Mouse (Mus musculus): ENCODE results near the gene Heyl. TPM values are rescaled to one million over a fixed set of nuclear protein-coding genes. Genes with fewer than 3 reads are reported as not detected.

Gene Heyl
- total RNA-seq, 2 experiments from 2014 or later: 6.4 to 7.1 TPM

Other genes starting within 250 kb of the Heyl start
- gene Mycl, start 237.9 kb upstream of the Heyl start, total RNA-seq (2021): 10 to 100 TPM; 20.6 to 23.4 TPM
- 10 to 100 TPM; 22.8 to 22.9 TPM for gene Trit1, start 217.0 kb upstream of the Heyl start, total RNA-seq (2021)
- gene Bmp8b, start 128.4 kb upstream of the Heyl start, total RNA-seq (2021): under 1 TPM; 0.24 to 0.40 TPM
- gene Oxct2b, start 117.3 kb upstream of the Heyl start, total RNA-seq (2021): under 1 TPM in 1 of 2 experiments, not detected in 1; 0.30 TPM
- gene Ppie, start 93.6 kb upstream of the Heyl start, total RNA-seq (2021): 10 to 100 TPM; 20.7 to 22.6 TPM
- 100 to 1,000 TPM; 350 to 371 TPM for gene Hpcal4, start 50.3 kb upstream of the Heyl start, total RNA-seq (2021)
- gene Nt5c1a, start 32.1 kb upstream of the Heyl start, total RNA-seq (2021): 10 to 100 TPM; 10.1 to 11.0 TPM
- 10 to 100 TPM; 37.2 to 39.2 TPM for gene Pabpc4, start 28.8 kb downstream of the Heyl start, total RNA-seq (2021)
- not detected for gene Oxct2a, start 90.1 kb downstream of the Heyl start, total RNA-seq (2021)
- under 1 TPM; 0.24 to 0.30 TPM for gene Bmp8a, start 109.7 kb downstream of the Heyl start, total RNA-seq (2021)

Measured in left cerebral cortex, postnatal 14 days (tissue).